ENCODE assay signal across 14 mouse cellular contexts in genomic region chr2:85283631-85284466, GRCm38 (mm10). TPM values are rescaled to one million over a fixed set of nuclear protein-coding genes. Genes with fewer than 3 reads are reported as not detected.
A peak's percentile ranks its signal among the peaks of the same experiment; 100 is the strongest.
DNase-seq lines count a peak whose midpoint lies in the region; ATAC-seq lines count a peak whose summit lies in the region.
"Had no signal": no experiment of that assay in that cellular context is flagged by ENCODE, and none has a peak within 500 bp of the region (broad histone marks: within the 10 kb centered on the region; RNA-seq: fewer than 3 reads in every experiment).

No protein-coding gene starts in this region.

- no peak overlapping the region for H3K4me2 ChIP-seq in heart, embryonic 16.5 days (ENCODE audit: low read depth, low read length)
- no peak overlapping the region for H3K4me2 ChIP-seq in midbrain, embryonic 12.5 days (replicated peaks)
- H3K4me2 ChIP-seq in midbrain, embryonic 15.5 days = no peak overlapping the region

- no peak overlapping the region for H3K4me3 ChIP-seq in heart, embryonic 16.5 days (ENCODE audit: low read length)
- no peak overlapping the region for H3K4me3 ChIP-seq in midbrain, embryonic 12.5 days
- H3K4me3 ChIP-seq in midbrain, embryonic 15.5 days = no peak overlapping the region

- no peaks in the 10 kb centered on the region for H3K9me3 ChIP-seq in heart, embryonic 16.5 days (replicated peaks; ENCODE audit: control insufficient read depth, low read length)
- H3K9me3 ChIP-seq in midbrain, embryonic 12.5 days = no peaks in the 10 kb centered on the region
- H3K9me3 ChIP-seq in midbrain, embryonic 15.5 days = no peaks in the 10 kb centered on the region

- H3K36me3 ChIP-seq in heart, embryonic 16.5 days (ENCODE audit: control insufficient read depth, insufficient read depth) = no peaks in the 10 kb centered on the region
- no peaks in the 10 kb centered on the region for H3K36me3 ChIP-seq in midbrain, embryonic 12.5 days
- no peaks in the 10 kb centered on the region for H3K36me3 ChIP-seq in midbrain, embryonic 15.5 days (replicated peaks)

- ATAC-seq in heart, embryonic 16.5 days (replicated peaks; ENCODE audit: extremely low read depth, insufficient read depth, low FRiP score) = no peak
- no peak for ATAC-seq in midbrain, embryonic 12.5 days (ENCODE audit: low FRiP score, low read depth)
- ATAC-seq in midbrain, embryonic 15.5 days (replicated peaks) = no peak
- ATAC-seq: inflammation-experienced regulatory T-cells, adult 6 months; liver, postnatal 0 days had no signal

- peak overlapping the region; percentile 25 for H3K27ac ChIP-seq in heart, embryonic 16.5 days (ENCODE audit: low read length)
- H3K27ac ChIP-seq in midbrain, embryonic 12.5 days (replicated peaks) = 0 out of 2 replicates have a peak overlapping the region, but pooled peaks have one; percentile 25
- no peak overlapping the region for H3K27ac ChIP-seq in midbrain, embryonic 15.5 days

- whole genome bisulfite sequencing in heart, embryonic 16.5 days = 82% methylated on average over 8 of the region's 8 CpGs
- WGBS in midbrain, embryonic 12.5 days = 85% methylated on average over 8 of the region's 8 CpGs
- 89% methylated on average over 8 of the region's 8 CpGs for WGBS in midbrain, embryonic 15.5 days

- no peak overlapping the region for H3K9ac ChIP-seq in heart, embryonic 16.5 days (ENCODE audit: low read length)
- no peak overlapping the region for H3K9ac ChIP-seq in midbrain, embryonic 12.5 days (replicated peaks)
- H3K9ac ChIP-seq in midbrain, embryonic 15.5 days = no peak overlapping the region
- H3K9ac ChIP-seq: liver, postnatal 0 days had no signal

- peaks cover 3% of the 10 kb centered on the region for H3K4me1 ChIP-seq in heart, embryonic 16.5 days (ENCODE audit: control insufficient read depth, insufficient read depth, low read length)
- H3K4me1 ChIP-seq in midbrain, embryonic 12.5 days = no peaks in the 10 kb centered on the region
- peaks cover 5% of the 10 kb centered on the region for H3K4me1 ChIP-seq in midbrain, embryonic 15.5 days

- H3K27me3 ChIP-seq in heart, embryonic 16.5 days (ENCODE audit: control insufficient read depth, insufficient read depth, low read length) = no peaks in the 10 kb centered on the region
- H3K27me3 ChIP-seq in midbrain, embryonic 12.5 days = no peaks in the 10 kb centered on the region
- H3K27me3 ChIP-seq in midbrain, embryonic 15.5 days (replicated peaks) = no peaks in the 10 kb centered on the region

- no peak for DNase-seq in heart, adult 8-10 months (ENCODE audit: low spot score)
- DNase-seq in c-Kit-positive CD71-positive TER-119-positive erythroid progenitor cells, embryonic 14.5 days (ENCODE audit: low spot score) = peak; percentile 9
- no peak for DNase-seq in B cell, adult 2 months
- DNase-seq in cerebellum, postnatal 25 days = no peak
- DNase-seq in adrenal gland, postnatal 14 days = no peak
- DNase-seq: liver, postnatal 0 days; spleen, adult 18-20 months had no signal

RNA-seq across cellular contexts. Expression of gene Olfr987, which starts 55.3 kb away (rescaled TPM):
- polyA plus RNA-seq in heart, embryonic 16.5 days (2015; fragmentation: Nextera tagmentation; extraction: Ambion mirVana) = not detected in 2 replicates
- total RNA-seq in heart, adult 8-10 months (2022) = not detected
- not detected in 2 replicates for polyA plus RNA-seq in midbrain, embryonic 12.5 days (2016; fragmentation: Nextera tagmentation; extraction: Ambion mirVana)
- polyA plus RNA-seq in midbrain, embryonic 15.5 days (2015; fragmentation: Nextera tagmentation; extraction: Ambion mirVana) = not detected in 2 replicates
- not detected in 2 replicates for total RNA-seq in adrenal gland, postnatal 14 days (2021)
- total RNA-seq: layer of hippocampus, postnatal 36 days had no signal
- polyA plus RNA-seq: inflammation-experienced regulatory T-cells, adult 6 months; liver, postnatal 0 days; neural tube, embryonic 11.5 days; urinary bladder, adult 2 months had no signal
